Mouse (Mus musculus) MEL (cell line): ENCODE data around the gene Ccr1l1. TPM values are rescaled to one million over a fixed set of nuclear protein-coding genes. Genes with fewer than 3 reads are reported as not detected.

Source experiments
- DNase-seq: peaks from one replicate; pipeline ENCODE4 v3.0.0; 2011; ENCODE audit warnings: low read depth, low spot score
- H3K27ac ChIP-seq: 2 replicates; pipeline ENCODE4 v1.5.1; 2012; ENCODE audit warnings: low read depth, mild to moderate bottlenecking, control low read depth, low read length, moderate library complexity; ENCODE audit not compliant: control insufficient read depth
- H3K27me3 ChIP-seq, 2 experiments: fragments of 150-350 bp in 1 of 2; sonication (generic) in 1 of 2; 2 replicates each; pipeline ENCODE4 v1.6.1; 2012; ENCODE audit warnings: low read length in 2 of 2, mild to moderate bottlenecking in 2 of 2, improper control_type of control experiment in 1 of 2, moderate library complexity in 1 of 2; ENCODE audit not compliant: insufficient read depth in 2 of 2, control insufficient read depth in 1 of 2
- H3K36me3 ChIP-seq, 2 experiments: 2 replicates each; pipeline ENCODE4 v1.6.1; 2012 to 2014; ENCODE audit warnings: low read length in 2 of 2, improper control_type of control experiment in 1 of 2, inconsistent platforms in 1 of 2, mild to moderate bottlenecking in 1 of 2; ENCODE audit not compliant: insufficient read depth in 2 of 2, control insufficient read depth in 1 of 2
- H3K4me1 ChIP-seq, 2 experiments: fragments of 150-350 bp in 1 of 2; sonication (generic) in 1 of 2; 2 replicates each; pipeline ENCODE4 v1.6.1; 2012; ENCODE audit warnings: low read length in 2 of 2, improper control_type of control experiment in 1 of 2, mild to moderate bottlenecking in 1 of 2; ENCODE audit not compliant: insufficient read depth in 2 of 2, control insufficient read depth in 1 of 2
- H3K4me3 ChIP-seq, 2 experiments: fragments of 150-350 bp in 1 of 2; sonication (generic) in 1 of 2; 2 replicates each; pipeline ENCODE4 v1.5.1; 2012; ENCODE audit warnings: low read depth in 2 of 2, low read length in 2 of 2, mild to moderate bottlenecking in 2 of 2, moderate library complexity in 2 of 2, control low read depth in 1 of 2, improper control_type of control experiment in 1 of 2; ENCODE audit not compliant: control insufficient read depth in 1 of 2, insufficient read depth in 1 of 2
- H3K79me2 ChIP-seq: 2 replicates; pipeline ENCODE4 v1.6.1; 2012; ENCODE audit warnings: mild to moderate bottlenecking, low read length, moderate library complexity; ENCODE audit not compliant: control insufficient read depth, poor library complexity, insufficient read depth
- H3K9ac ChIP-seq: 2 replicates; pipeline ENCODE4 v1.6.1; 2012; ENCODE audit warnings: low read depth, mild to moderate bottlenecking, control low read depth, low read length, moderate library complexity; ENCODE audit not compliant: control insufficient read depth, poor library complexity, severe bottlenecking
- H3K9me3 ChIP-seq: fragments of 150-350 bp; sonication (generic); replicated peaks from 2 replicates; pipeline ENCODE4 v1.6.1; 2012; ENCODE audit warnings: mild to moderate bottlenecking, low read length, improper control_type of control experiment, moderate library complexity; ENCODE audit not compliant: insufficient read depth
- ELF1 ChIP-seq: IDR thresholded peaks from 2 replicates; pipeline ENCODE4 v1.6.1; 2014; ENCODE audit warnings: low read depth, mild to moderate bottlenecking, inconsistent platforms, low read length, improper control_type of control experiment, moderate library complexity
- KAT2A ChIP-seq: conservative IDR thresholded peaks from 2 replicates; pipeline ENCODE4 v1.6.1; 2012; ENCODE audit warnings: low read depth, low read length, improper control_type of control experiment, inconsistent platforms
- RAD21 ChIP-seq: IDR thresholded peaks from 2 replicates; pipeline ENCODE4 v1.6.1; 2011; ENCODE audit warnings: mild to moderate bottlenecking, low read depth, low read length, improper control_type of control experiment
- TAL1 ChIP-seq: IDR thresholded peaks from 2 replicates; pipeline ENCODE4 v1.6.1; 2012; ENCODE audit warnings: mild to moderate bottlenecking, inconsistent platforms, low read length, moderate library complexity, mixed read lengths
- TCF12 ChIP-seq: IDR thresholded peaks from 2 replicates; pipeline ENCODE4 v1.6.1; 2014; ENCODE audit warnings: low read depth, mild to moderate bottlenecking, inconsistent platforms, low read length, improper control_type of control experiment, moderate library complexity
- USF1 ChIP-seq: IDR thresholded peaks from 2 replicates; pipeline ENCODE4 v1.6.1; 2014; ENCODE audit warnings: low read depth, mild to moderate bottlenecking, inconsistent platforms, low read length, improper control_type of control experiment, moderate library complexity
- ZNF384 ChIP-seq: IDR thresholded peaks from 2 replicates; pipeline ENCODE4 v1.6.1; 2012; ENCODE audit warnings: low read depth, mild to moderate bottlenecking, inconsistent platforms, low read length, improper control_type of control experiment
- polyA plus RNA-seq, 2 experiments: library from polyadenylated mRNA; stranded (reverse) in 1 of 2; unstranded in 1 of 2; fragments of >175 nt in 1 of 2; fragments of >200 nt in 1 of 2; gene quantifications; 2 replicates each; pipeline versions ENCODE4 v1.2.1 to v1.2.4; 2012; ENCODE audit warnings: low replicate concordance in 2 of 2, low read depth in 1 of 2; ENCODE audit not compliant: insufficient read length in 2 of 2, insufficient read depth in 1 of 2, missing spikeins in 1 of 2
- total RNA-seq: library from RNA; depleted of rRNA; stranded (reverse); fragments of 300-350 nt; gene quantifications from 2 replicates; pipeline ENCODE4 v1.2.3, GENCODE M21; 2012

The Ccr1l1 gene
- total and polyA plus RNA-seq, 3 experiments = not detected

DNA sequence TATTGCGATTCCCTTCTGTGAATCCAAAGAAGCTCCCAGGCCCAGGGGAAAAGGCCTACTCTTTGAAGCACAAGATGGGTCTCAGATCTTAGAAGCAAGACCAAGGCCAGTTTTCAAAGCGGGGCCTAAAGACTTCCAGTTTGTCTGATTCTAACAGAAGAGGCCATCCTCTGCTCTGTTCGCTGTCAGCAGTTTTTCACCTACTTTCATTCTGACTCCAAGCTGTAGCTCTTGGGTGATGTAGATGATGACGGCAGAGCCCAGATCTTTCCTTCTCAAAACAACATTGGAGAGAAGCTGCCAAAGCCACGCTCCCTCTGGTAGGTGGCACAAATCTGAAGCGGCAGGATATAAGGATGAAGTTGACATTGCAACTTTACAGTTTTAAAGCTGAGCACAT lies 42.9 kb downstream of the Ccr1l1 start:
- no peak overlapping the region for H3K27ac ChIP-seq
- peaks cover 18 to 27% of the 10 kb centered on the region in 2 experiments for H3K4me1 ChIP-seq
- H3K9ac ChIP-seq = no peak overlapping the region
- no peaks in the 10 kb centered on the region for H3K9me3 ChIP-seq
- H3K27me3 ChIP-seq = no peaks in the 10 kb centered on the region
- no peaks in the 10 kb centered on the region for H3K79me2 ChIP-seq
- H3K4me3 ChIP-seq = no peak overlapping the region
- TF ChIP-seq ELF1 (no peak), TCF12 (no peak), ZNF384 (no peak)
- H3K36me3 ChIP-seq = peaks cover 0 to 25% of the 10 kb centered on the region in 2 experiments; a peak in 2 of 4 replicates
- peak; percentile 43 for DNase-seq

GRCm38 (mm10) chr9:123933716-123934445 lies 44.3 kb downstream of the Ccr1l1 start:
- H3K4me3 ChIP-seq = no peak overlapping the region
- peaks cover 0 to 37% of the 10 kb centered on the region in 2 experiments; a peak in 2 of 4 replicates for H3K36me3 ChIP-seq
- no peak overlapping the region for H3K27ac ChIP-seq
- no peak for TF ChIP-seq USF1
- no peak for TF ChIP-seq ELF1
- TF ChIP-seq KAT2A = no peak
- peaks cover 31 to 40% of the 10 kb centered on the region in 2 experiments for H3K4me1 ChIP-seq
- no peaks in the 10 kb centered on the region for H3K27me3 ChIP-seq
- H3K9ac ChIP-seq = no peak overlapping the region
- DNase-seq = peak; percentile 50
- H3K79me2 ChIP-seq = no peaks in the 10 kb centered on the region
- H3K9me3 ChIP-seq = no peaks in the 10 kb centered on the region

GRCm38 (mm10) chr9:123932911-123933675 lies 45.1 kb downstream of the Ccr1l1 start:
- H3K36me3 ChIP-seq = peaks cover 0 to 43% of the 10 kb centered on the region in 2 experiments; a peak in 2 of 4 replicates
- H3K4me1 ChIP-seq = peaks cover 35 to 48% of the 10 kb centered on the region in 2 experiments
- H3K9ac ChIP-seq = no peak overlapping the region
- TF ChIP-seq USF1 = no peak
- TF ChIP-seq TCF12 = no peak
- TF ChIP-seq TAL1 = no peak
- no peak for TF ChIP-seq RAD21
- no peak for TF ChIP-seq ELF1
- TF ChIP-seq KAT2A = no peak
- peak; percentile 42 for DNase-seq
- no peak overlapping the region for H3K27ac ChIP-seq
- no peaks in the 10 kb centered on the region for H3K27me3 ChIP-seq
- no peak overlapping the region for H3K4me3 ChIP-seq
- no peaks in the 10 kb centered on the region for H3K79me2 ChIP-seq
- no peaks in the 10 kb centered on the region for H3K9me3 ChIP-seq
